Mouse (Mus musculus): ENCODE results near the gene Zcchc14.

DNA sequence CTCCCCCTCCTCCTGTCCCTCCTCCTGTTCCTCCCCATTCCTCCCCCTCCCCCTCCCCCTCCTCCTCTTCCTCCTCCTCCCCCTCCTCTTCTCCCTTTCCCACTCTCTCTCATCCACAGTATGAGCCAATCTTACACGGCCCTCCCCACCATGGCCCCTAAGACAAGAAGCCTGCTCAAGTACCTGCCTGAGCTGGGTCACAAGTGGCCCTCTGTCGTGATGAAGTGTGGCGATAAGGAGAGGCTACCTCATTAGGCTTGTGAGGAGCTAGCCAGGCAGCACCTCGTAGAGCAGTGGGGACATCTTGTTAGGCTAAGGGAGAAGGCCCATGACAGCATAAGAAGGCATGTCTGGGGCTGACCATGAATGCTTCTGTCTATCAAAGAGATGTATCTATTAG, 20.5 kb upstream of the Zcchc14 start:
- TF ChIP-seq CTCF (IDR thresholded peaks at IDR 0.05; ENCODE audit: low read depth) = no peak
- TF ChIP-seq EP300 (IDR thresholded peaks at IDR 0.05; ENCODE audit: low read depth) = no peak
